Mouse (Mus musculus): ENCODE results near the gene Gm45062. TPM values are rescaled to one million over a fixed set of nuclear protein-coding genes. Genes with fewer than 3 reads are reported as not detected.
"Not testable (repeated sequence)": the region's sequence is repeated elsewhere in the genome, so short reads cannot be mapped to it uniquely, and the experiment has no call there.

Gene Gm45062
- total RNA-seq, 2 experiments from 2014 or later = not detected

- DNase-seq = no peak
- intact Hi-C loops (cut with DNase I) = no loop called here
Observed at GRCm38 (mm10) chr6:8495827-8496222, 236.6 kb downstream of the Gm45062 start.

- DNase-seq = no peak
- intact Hi-C loops (cut with DNase I) = no loop called here
Observed at GRCm38 (mm10) chr6:8497234-8497867, 238.1 kb downstream of the Gm45062 start.

DNA sequence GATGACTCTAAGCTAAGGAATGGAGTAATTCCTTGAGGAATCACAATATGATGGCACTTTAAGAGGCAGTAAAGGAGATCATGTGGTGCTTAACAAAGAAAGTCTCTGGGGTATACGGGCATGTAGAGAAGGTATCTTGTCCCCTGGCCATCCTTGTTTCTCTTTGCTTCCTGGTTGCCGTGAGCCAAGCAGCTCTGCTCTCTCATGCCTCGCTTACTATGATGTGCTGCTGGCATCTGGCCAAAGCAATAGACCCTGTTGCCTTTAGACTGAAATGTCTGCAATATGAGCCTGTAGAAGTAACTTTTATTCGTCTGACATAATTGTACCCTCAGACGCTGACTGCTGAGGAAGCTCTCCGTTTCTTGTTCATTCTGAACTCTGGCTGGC, 238.6 kb downstream of the Gm45062 start:
- intact Hi-C loops (cut with DNase I) = no loop called here
- no peak for DNase-seq

DNA sequence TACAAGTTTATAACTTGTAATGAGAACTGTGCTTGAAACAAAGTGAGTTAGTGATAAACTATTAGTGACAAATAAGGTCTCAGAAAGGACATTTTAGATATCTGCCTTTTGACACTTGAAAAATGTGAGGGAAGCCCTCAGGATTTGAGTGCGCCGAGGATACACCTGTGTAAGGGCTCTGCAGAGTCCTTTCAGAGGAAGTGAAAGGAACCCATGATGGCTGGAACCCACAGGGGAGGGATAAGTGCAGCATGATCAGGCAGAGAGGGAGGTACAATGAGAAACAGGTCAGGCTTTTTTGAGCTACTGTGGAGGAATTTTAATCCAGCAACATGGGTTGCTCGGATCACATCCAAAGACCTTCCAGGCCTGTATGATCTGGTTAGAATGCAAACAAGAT, 239.7 kb downstream of the Gm45062 start:
- DNase-seq = no peak
- intact Hi-C loops (cut with DNase I) = no loop called here

GRCm38 (mm10) chr6:8503953-8504352, 244.7 kb downstream of the Gm45062 start:
- DNase-seq = no peak

GRCm38 (mm10) chr6:8504521-8505228, 245.4 kb downstream of the Gm45062 start:
- DNase-seq = no peak
- intact Hi-C loops (cut with DNase I) = loop anchor here (10.0 kb wide), 1 partner anchor 230 kb away; no protein-coding TSS in a partner anchor

More at GRCm38 (mm10) chr6:8503953-8504352, 244.7 kb downstream of the Gm45062 start:
- intact Hi-C loops (cut with DNase I) = loop anchor here (10.0 kb wide), 1 partner anchor 229 kb away; no protein-coding TSS in a partner anchor

GRCm38 (mm10) chr6:8506631-8507030, 247.4 kb downstream of the Gm45062 start:
- no peak for DNase-seq
- intact Hi-C loops (cut with DNase I) = loop anchor here (10.0 kb wide), 1 partner anchor 232 kb away; no protein-coding TSS in a partner anchor

DNA sequence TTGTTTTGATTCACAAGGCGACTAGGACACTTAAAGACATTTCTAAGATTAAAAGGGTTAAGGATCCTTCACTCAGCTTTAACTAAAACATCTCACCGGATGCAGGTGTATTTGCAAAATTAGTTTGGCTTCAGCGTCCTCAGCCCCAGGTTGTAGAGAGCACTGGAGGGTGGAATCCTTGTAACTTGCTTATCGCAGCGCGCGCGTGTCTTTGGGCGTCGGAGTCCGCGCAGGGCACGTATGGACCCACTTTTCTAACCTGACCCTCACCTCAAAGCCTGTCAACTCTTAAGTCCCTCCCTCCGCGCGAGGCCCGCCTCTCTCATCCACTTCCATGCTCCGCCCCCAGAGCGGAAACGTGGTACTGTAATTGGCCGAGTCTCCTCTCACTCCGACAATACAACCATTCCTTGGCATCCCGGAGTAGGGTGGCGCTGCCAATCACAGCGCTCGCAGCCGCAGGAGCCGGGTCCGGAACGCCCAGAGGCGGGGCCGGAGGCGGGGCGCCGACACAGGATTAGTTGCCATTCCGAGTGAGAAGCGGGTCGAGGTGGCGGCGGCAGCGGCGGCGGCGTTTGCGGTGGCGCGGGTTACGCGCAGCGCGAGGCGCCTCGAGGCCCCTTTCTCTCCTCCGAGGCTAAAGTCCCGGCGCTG, 249.8 kb downstream of the Gm45062 start:
- intact Hi-C loops (cut with DNase I) = loop anchor here (10.0 kb wide), 1 partner anchor 234 kb away; no protein-coding TSS in a partner anchor
- peak; percentile 99 for DNase-seq

DNA sequence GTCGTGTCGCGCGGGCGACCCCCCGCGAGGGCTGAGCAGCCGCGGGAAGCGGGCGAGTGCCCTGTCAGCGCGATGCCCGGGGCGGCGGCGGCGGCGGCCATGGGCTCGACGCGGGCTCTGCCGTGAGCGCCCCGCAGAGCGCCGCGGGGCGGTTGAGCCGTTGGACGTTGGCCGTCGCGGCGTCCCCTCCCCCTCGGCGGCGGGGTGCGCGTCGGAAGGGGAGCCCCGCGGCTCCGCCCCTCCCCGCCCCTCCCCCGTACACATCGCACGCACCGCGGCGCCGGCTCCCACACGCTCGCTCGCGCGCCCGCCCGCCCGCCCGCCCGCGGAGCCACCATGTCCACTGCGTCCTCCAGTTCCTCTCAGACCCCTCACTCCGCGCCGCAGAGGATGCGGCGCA, 250.3 kb downstream of the Gm45062 start, which contains the start of gene Glcci1:
TSS of gene Glcci1 (plus strand) at position 50 of the 400 bp plus-strand sequence.
- DNase-seq = peak; percentile 81
- intact Hi-C loops (cut with DNase I) = loop anchor here (10.0 kb wide), 1 partner anchor 235 kb away; no protein-coding TSS in a partner anchor

DNA sequence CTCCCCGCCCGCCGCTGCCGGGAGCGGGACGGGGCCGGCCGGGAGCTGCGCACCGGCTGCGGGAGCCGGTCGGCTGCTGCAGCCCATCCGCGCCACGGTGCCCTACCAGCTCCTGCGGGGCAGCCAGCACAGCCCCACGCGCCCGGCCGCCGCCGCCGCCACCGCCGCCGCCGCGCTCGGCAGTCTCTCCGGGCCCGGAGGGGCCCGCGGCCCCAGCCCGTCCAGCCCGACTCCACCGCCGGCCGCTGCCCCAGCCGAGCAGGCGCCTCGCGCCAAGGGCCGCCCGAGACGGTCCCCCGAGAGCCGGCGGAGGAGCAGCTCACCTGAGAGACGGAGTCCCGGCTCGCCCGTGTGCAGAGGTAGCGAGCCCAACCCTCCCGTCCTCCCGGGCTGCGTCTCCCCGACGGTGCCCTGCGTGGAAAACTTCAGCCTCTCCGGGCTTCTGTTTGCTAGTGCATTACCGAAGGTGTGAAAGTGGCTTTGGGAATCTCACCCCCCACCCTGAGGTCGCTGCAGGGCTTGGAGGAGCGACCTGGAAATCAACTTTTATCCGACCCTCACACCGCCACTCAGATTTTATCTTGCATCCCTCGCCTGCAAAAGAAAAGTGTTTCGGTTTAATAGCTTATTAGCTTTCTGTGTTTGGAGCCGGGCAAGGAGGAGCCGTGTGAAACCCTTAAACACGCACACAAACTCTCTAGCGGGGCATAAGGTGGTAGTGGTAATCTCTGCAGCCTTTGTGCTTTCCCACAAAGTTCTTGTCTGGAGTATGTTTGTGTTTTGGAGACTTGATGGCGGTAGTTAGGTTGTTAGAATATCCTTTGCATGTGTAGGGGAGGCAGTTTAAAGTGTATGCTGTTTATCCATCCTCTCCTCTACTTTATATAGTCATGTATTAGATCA, 251.0 kb downstream of the Gm45062 start:
- intact Hi-C loops (cut with DNase I) = loop anchor here (5.0 to 10.0 kb wide), 3 partner anchors 158 to 235 kb away; no protein-coding TSS in a partner anchor
- DNase-seq = peak in 1 of 2 experiments; percentile 47

GRCm38 (mm10) chr6:8510864-8511428, 251.7 kb downstream of the Gm45062 start:
- no peak for DNase-seq

GRCm38 (mm10) chr6:8511447-8511846, 252.2 kb downstream of the Gm45062 start:
- no peak for DNase-seq
- intact Hi-C loops (cut with DNase I) = loop anchor here (5.0 kb wide), 2 partner anchors 159 to 181 kb away; no protein-coding TSS in a partner anchor

More at GRCm38 (mm10) chr6:8510864-8511428, 251.7 kb downstream of the Gm45062 start:
- intact Hi-C loops (cut with DNase I) = loop anchor here (5.0 kb wide), 2 partner anchors 159 to 181 kb away; no protein-coding TSS in a partner anchor

- DNase-seq = no peak
- intact Hi-C loops (cut with DNase I) = loop anchor here (5.0 kb wide), 2 partner anchors 160 to 180 kb away; no protein-coding TSS in a partner anchor
Observed at GRCm38 (mm10) chr6:8512416-8512815, 253.2 kb downstream of the Gm45062 start.

GRCm38 (mm10) chr6:8519687-8520086, 260.4 kb downstream of the Gm45062 start:
- intact Hi-C loops (cut with DNase I) = no loop called here
- no peak for DNase-seq

- no peak for DNase-seq
- intact Hi-C loops (cut with DNase I) = no loop called here
Observed at GRCm38 (mm10) chr6:8521231-8521630, 262.0 kb downstream of the Gm45062 start.

DNA sequence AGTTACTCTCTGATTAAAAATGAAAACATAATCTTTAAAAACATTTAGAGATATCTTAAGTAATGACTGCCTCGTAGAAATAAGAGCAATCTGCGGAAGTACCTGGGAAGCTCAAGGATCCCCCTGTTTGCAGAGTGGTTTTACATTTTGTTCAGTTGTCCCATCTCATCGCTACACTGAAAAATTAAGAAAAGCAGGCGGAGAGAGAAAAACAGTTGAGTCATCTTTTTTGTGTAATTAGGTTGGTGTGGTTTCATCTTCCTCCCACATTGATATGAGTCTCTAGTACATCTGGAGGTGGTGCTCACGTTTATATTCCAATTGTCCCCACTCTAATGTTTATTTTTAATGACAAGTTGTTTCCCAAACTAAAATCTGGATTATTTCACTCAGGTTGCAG, 265.5 kb downstream of the Gm45062 start:
- intact Hi-C loops (cut with DNase I) = no loop called here
- DNase-seq = no peak

DNA sequence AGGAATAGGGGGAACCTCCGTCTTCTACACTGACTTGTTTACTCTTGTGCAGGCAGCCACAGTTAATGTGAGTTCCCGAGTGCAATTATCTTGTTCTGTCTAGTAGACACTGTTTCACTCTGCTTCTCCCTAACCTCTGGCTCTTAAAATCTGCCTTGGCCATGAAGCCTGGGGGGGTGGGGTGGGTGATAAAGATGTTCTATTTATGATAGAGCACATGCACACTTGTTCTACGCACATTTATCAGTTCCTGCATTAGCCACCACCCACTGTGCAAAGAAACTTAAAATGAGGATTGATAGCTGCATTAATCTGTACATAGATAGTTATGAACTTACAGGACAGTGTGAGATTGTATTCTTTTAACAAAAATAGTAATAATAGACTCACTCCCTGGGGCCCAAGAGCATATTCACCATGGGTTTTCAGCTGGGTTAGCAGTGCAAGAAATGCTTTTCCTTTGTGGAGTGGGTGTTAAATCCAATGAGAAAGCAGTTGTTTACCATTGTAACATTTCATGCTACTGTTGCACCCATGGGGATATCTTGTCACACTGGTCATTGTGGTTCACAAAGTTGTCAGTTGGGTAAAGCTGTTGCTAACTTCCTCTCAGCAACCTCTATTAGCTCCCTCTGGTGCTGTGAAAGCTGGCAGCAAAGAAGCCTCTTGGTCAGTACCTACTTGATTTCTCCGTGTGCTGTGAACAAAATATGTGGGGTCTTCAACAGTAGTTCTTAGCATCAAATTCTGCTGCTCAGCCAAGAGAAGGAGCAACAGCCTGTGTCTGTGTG, 272.0 kb downstream of the Gm45062 start:
- intact Hi-C loops (cut with DNase I) = no loop called here
- DNase-seq = no peak

- DNase-seq = no peak
- intact Hi-C loops (cut with DNase I) = no loop called here
Observed at GRCm38 (mm10) chr6:8536944-8537343, 277.7 kb downstream of the Gm45062 start.

DNA sequence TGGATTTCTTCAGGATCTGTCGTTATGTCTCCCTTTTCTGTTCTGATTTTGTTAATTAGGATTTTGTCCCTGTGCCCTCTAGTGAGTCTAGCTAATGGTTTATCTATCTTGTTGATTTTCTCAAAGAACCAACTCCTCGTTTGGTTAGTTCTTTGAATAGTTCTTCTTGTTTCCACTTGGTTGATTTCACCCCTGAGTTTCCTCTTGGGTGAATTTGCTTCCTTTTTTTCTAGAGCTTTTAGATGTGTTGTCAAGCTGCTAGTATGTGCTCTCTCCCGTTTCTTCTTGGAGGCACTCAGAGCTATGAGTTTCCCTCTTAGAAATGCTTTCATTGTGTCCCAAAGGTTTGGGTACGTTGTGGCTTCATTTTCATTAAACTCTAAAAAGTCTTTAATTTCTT, 282.3 kb downstream of the Gm45062 start:
- intact Hi-C loops (cut with DNase I); DNase-seq: not testable (repeated sequence)

All from heart, postnatal 14 days (tissue).